Mouse (Mus musculus) thymus, adult 18-20 months (tissue): ENCODE results near the gene Tbc1d22a.

Source experiments
- DNase-seq, 2 experiments: peaks; one replicate each; pipeline ENCODE4 v3.0.0; 2022; ENCODE audit warnings: mixed read lengths in 2 of 2

The Tbc1d22a gene

GRCm38 (mm10) chr15:86468082-86468481 is 253.8 kb downstream of the Tbc1d22a start:
- no peak for DNase-seq

DNA sequence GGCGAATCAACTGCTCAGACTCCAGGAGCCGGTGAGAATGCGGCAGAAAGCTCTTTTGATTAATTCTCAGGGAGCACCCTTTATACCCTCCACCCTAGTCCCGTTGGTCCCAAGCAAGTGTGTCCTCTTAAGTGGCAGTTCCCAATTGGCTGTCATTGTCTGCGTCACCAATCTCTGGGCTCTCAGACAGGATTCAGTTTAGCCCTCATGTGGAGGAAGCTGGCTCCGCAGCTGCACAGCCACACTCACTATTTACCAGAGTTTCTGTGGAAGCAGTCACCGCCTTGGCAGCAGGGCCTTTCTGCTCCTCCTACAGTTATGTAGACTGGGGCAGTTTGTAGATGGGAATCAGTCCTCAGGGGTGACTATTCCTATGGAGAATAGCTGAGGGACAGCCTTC is 256.9 kb downstream of the Tbc1d22a start:
- no peak for DNase-seq

- no peak for DNase-seq
These were observed 259.2 kb downstream of the Tbc1d22a start for GRCm38 (mm10) chr15:86473473-86473872.

DNA sequence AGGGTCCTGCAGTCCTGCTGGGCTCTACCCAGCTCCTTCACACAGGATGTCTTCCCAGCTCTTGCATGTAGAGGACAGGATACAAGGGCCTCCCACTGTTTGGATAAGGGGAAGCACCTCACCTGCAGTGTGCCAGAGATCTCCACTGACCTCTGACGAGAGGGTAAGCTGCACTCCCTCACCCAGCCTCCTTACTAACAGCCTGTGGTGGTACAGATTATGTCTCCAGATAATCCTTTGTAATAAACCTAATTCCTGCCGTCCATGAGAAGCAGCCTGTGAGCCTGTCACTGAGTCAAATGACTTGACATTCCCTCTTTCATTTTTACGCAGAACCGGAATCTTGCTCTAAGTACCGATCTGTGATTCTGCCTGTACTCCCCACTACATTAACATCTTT is 260.7 kb downstream of the Tbc1d22a start:
- DNase-seq: no peak

DNA sequence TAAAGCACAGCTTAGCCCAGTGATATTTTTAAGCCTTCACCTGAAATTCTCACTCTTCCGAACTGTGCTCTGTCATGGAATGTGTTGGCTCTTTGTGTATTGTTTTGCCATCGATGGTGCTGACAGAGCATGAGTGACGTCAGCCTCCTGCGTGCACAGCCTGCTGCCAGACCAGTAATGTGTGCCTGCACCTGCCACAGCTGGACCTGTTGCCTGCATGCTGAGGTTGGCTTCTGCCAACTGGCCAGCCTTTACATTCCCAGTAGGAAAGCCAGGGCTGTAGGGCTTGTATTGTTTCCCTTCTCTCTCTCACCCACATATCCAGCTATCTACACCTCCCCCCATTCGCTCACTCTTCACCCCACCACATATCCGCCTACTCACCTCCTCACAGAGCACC is 262.2 kb downstream of the Tbc1d22a start:
- no peak for DNase-seq

- DNase-seq: no peak
These were observed 262.8 kb downstream of the Tbc1d22a start for GRCm38 (mm10) chr15:86477032-86477431.

- no peak for DNase-seq
These were observed 263.3 kb downstream of the Tbc1d22a start for GRCm38 (mm10) chr15:86477471-86477992.

GRCm38 (mm10) chr15:86478685-86479502 is 264.6 kb downstream of the Tbc1d22a start:
- DNase-seq: no peak

DNA sequence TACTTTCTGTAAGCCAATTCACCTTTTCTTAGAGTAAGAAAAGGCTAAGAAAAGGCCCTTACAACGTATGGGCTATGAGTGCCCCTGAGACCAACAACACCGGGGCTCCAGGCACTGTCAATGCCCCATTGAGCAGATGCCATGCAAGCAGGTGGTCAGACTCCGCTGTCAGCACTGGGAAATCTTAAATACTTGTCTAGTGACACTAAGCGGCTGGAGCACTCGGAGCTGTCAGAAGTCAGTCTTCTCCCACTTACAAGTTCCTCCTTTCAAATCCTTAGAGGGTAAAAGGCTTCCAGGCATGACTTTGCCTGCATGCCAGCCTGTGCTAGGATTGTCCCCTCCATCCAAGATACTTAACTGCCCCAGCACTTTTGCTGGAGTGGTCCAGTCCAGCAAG is 268.1 kb downstream of the Tbc1d22a start:
- DNase-seq: no peak

GRCm38 (mm10) chr15:86485815-86486214 is 271.6 kb downstream of the Tbc1d22a start:
- no peak for DNase-seq

GRCm38 (mm10) chr15:86487359-86487758 is 273.1 kb downstream of the Tbc1d22a start:
- no peak for DNase-seq

DNA sequence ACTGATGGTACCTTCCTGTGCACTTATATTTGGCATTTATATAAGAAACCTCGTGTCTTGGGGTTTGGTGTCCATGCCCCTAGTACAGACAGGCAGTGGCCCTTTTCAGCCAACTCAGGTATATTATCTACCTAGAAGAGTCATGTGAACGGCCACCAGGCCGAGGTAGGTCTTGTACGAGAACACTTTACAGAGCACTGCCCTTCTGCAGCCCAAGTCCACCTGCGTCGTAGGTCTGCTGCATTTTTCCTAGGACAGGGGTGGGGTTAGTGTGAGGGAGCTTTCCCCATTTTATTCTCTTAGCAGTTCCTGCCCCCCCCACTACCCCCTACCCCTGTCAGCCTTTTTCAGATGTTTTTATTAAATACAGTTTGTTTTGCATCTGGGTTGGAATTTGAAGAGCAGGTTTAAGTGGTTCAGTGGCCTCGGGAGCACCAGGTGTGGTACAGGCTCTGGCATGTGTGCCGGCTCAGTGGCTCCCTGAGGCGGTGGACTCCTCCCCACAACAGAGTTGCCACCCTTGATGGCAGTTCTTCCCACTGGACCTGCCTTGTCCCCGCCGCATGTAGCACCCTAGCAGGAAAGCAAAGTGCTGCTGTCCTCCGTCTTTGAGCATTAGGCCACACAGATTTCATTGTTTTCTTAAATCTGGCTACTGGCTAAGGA is 277.3 kb downstream of the Tbc1d22a start:
- DNase-seq: no peak

DNA sequence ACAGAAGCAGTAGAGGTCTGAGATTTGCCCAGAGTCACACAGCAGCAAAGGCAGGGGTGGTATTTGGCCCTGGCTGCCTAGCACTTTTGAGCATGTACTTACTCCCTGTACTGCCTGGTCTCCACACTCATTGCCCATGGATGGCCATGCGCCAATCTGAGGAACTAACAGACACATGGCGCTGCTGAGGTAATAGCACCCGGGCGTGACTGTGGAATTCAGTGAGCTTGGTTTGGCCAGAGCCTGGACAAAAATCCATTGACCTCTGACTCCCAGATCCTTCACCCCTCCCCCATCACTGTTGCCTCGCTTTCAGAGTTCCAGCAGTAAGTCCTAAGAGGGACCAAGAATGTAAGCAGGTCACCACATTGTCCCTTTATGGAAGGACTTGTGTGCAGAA is 278.4 kb downstream of the Tbc1d22a start:
- DNase-seq: no peak

GRCm38 (mm10) chr15:86496209-86496608 is 281.9 kb downstream of the Tbc1d22a start:
- no peak for DNase-seq

DNA sequence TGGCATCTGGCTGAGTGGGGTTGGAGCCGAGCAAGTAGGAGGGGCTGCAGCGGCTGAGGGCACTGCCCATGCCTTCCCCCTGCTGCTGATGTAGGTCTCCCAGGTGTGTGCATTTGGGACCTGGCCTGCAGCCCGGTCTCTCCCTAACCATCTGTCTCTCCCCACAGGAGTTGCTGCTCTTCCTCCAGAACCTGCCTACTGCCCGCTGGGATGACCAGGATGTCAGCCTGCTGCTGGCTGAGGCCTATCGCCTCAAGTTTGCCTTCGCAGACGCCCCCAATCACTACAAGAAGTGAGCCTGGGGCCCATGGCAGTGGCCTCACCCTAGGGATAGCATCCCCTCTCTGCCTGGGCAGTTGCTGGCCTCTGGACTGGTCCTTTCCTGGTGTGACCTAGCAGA is 282.4 kb downstream of the Tbc1d22a start:
- no peak for DNase-seq

DNA sequence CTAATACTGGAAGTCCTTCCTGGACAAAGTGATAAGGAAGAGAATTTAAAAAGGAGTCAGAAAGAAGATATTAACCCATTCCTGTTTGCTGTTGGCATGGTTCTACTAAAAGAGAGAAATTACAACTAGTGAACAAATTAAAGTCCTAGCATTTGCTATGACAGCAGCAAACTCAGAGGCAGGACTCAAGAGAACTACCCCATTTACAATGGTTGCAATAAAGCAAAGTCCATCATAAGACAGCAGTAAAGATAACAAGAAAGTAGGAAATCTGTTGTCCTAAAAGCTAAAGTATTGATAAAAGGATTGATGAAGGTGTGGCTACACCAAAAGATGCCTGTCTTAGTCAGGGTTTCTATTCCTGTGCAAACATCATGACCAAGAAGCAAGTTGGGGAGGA is 286.3 kb downstream of the Tbc1d22a start:
- no peak for DNase-seq

DNA sequence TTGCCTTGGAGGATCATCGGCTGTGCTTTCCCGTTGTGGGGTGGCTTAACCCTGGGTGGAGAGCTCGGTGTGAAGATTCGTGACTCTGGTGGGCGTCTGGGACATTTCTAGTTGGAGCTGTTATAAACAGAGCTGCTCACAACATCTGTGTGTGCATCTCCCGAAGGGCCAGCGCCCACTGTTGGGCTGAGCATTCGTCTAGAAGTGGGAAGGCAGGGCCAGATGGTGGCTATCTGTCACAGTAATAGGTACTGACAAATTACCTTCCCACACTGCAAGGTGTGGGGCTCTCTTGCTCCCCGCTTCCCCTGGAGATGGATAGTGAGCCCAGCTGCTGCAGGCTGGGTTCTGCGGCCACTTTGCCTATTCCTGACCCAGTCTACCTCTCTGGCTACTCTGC is 289.2 kb downstream of the Tbc1d22a start:
- DNase-seq: no peak

DNA sequence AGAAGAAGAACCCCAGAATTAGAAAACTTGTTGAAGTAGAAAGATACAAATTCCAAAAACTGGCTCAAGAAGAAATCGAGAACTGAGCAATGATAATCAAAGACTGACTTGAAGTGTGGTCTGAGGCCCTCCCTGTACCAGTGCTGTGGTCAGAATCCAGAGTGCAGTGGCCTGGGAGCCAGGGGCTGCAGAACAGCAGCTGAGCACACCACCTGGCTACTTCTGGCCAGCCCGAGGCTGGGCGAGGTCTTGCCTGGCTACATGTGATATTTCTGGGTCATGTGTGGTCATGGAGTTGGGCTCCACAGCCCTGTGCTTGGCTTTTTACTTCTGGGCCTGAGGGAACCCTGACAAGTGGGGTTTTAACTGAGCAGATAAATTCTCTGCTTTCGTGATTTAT is 292.4 kb downstream of the Tbc1d22a start:
- DNase-seq: no peak

DNA sequence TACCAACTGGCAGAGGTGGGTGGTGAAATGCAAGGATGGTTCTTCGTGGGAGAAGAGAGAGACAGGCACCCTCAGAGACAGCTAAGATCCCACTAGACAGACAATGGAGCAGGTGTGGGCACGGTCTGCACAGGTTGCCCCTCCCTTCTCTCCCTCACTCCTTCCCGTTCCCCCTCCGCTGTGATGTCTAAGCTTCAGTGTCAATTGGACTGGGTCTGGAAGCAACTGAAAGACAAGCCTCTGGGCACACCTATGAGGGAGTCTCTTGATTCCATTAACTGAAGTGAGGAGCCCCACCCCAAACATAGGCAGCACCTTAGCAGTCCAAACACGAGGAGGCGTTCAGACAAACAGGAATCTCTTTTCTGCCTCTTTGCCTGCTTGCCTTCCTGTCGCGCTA is 293.3 kb downstream of the Tbc1d22a start:
- DNase-seq: no peak

- DNase-seq: no peak
These were observed 294.3 kb downstream of the Tbc1d22a start for GRCm38 (mm10) chr15:86508406-86509176.

DNA sequence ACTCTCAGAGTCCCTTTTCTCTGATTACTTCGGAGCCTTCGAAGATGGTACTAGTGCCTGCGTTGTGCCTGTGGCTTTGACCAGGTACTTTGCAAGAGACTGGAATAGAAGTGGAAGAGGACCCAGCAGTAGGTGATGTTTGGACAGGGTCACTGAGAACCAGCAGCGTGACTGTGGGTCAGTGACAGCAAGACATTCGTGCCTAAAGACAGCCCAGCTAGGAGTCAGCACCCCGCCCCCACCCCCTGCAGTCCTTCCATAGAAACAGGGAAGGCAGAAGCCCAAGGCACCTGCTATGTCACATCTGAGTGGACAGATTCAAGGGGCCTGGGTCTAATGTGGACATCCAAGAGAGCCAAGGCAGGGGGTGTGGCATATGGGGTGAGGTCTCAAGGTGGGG is 295.3 kb downstream of the Tbc1d22a start:
- DNase-seq: no peak

- DNase-seq: no peak
These were observed 296.9 kb downstream of the Tbc1d22a start for GRCm38 (mm10) chr15:86511181-86511580.

GRCm38 (mm10) chr15:86513336-86513735 is 299.1 kb downstream of the Tbc1d22a start:
- DNase-seq: no peak
